Mouse (Mus musculus): ENCODE results near the gene Hist4h4. TPM values are rescaled to one million over a fixed set of nuclear protein-coding genes. Genes with fewer than 3 reads are reported as not detected.
A peak's percentile ranks its signal among the peaks of the same experiment; 100 is the strongest.

Gene Hist4h4
- total and polyA plus RNA-seq, 2 experiments from 2014 or later: 0.42 to 19.4 TPM

GRCm38 (mm10) chr6:136847267-136847666 is 43.1 kb upstream of the Hist4h4 start:
- Histone ChIP-seq H3K36me3 (ENCODE audit: insufficient read depth) (no peaks in the 10 kb centered on the region), H3K27ac (ENCODE audit: low read depth, low read length) (no peak overlapping the region), H3K9ac (no peak overlapping the region), H3K4me1 (ENCODE audit: insufficient read depth) (no peaks in the 10 kb centered on the region), H3K4me2 (ENCODE audit: low read depth) (no peak overlapping the region), H3K4me3 (ENCODE audit: low read depth, low read length) (no peak overlapping the region), H3K27me3 (ENCODE audit: insufficient read depth, low read length) (no peaks in the 10 kb centered on the region), H3K9me3 (ENCODE audit: low read length) (no peaks in the 10 kb centered on the region)
- no peak for TF ChIP-seq CTCF (IDR thresholded peaks at IDR 0.05; ENCODE audit: low read depth)
- DNase-seq (no peak), ATAC-seq (no peak)
- 94% methylated on average over 3 of the region's 3 CpGs for WGBS

DNA sequence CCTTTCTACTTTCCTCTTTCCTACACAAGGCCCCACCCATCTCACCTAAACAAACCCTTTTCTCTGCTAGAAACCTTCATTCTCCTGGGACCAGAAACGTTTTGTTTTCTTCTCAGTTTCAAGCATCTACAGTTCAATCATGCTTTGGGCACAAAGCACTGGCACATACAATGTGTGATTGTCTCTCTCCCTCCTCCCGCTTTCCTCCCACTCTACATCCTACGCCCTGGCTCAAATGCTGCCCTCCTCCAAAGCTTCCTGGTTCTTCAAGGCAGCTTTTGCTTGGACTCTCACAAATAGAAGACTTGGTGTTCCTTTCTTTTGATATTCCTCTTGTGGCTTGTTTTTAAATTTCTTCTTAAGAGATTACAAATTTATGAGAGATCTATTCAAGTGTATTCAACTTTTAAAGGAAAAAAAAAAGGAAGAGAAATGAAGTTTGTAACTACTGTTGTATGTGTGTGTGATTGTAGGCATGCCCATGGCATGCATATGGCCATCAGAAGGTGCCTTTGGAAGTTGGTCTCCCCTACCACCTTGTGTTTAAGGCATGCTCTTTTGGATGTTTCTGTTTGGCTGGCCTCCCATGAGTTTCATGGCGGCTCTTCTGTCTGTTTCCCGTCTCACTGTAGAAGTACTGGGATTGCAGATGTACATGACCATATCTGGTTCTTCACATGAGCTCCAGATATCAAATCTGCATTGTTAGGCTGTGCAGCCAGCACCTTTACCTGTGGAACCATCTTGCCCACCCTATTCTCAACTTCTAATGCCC is 41.7 kb upstream of the Hist4h4 start:
- H3K4me1 ChIP-seq (ENCODE audit: insufficient read depth): no peaks in the 10 kb centered on the region
- 70% methylated on average over 5 of the region's 5 CpGs for WGBS
- no peaks in the 10 kb centered on the region for H3K36me3 ChIP-seq (ENCODE audit: insufficient read depth)
- no peak overlapping the region for H3K4me2 ChIP-seq (ENCODE audit: low read depth)
- H3K4me3 ChIP-seq (ENCODE audit: low read depth, low read length): no peak overlapping the region
- no peak overlapping the region for H3K9ac ChIP-seq
- H3K27me3 ChIP-seq (ENCODE audit: insufficient read depth, low read length): no peaks in the 10 kb centered on the region
- no peak overlapping the region for H3K27ac ChIP-seq (ENCODE audit: low read depth, low read length)
- ATAC-seq: no peak
- no peak for TF ChIP-seq CTCF (IDR thresholded peaks at IDR 0.05; ENCODE audit: low read depth)
- no peak for DNase-seq
- H3K9me3 ChIP-seq (ENCODE audit: low read length): no peaks in the 10 kb centered on the region

DNA sequence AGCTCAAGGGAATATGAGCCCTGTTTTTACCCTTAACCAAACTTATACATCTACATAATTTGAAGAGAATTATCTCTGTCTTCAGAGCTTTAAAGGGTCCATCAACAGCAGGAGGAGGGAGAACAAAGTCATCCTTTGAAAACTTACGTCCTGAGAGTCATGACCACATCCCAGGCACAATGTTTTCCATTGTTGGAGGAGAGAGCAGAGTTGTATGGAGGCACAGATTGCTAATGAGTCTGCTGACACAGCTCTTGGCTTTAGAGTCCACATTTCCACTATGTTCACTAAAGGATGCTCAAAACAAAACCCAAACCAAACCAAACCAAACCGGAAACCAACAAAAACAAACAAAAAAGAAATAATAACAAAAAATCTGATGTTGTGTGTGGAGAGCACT is 40.7 kb upstream of the Hist4h4 start:
- no peak overlapping the region for H3K9ac ChIP-seq
- no peaks in the 10 kb centered on the region for H3K36me3 ChIP-seq (ENCODE audit: insufficient read depth)
- H3K27ac ChIP-seq (ENCODE audit: low read depth, low read length): no peak overlapping the region
- no peak overlapping the region for H3K4me2 ChIP-seq (ENCODE audit: low read depth)
- WGBS: 47% methylated on average over 2 of the region's 2 CpGs
- H3K4me3 ChIP-seq (ENCODE audit: low read depth, low read length): no peak overlapping the region
- H3K4me1 ChIP-seq (ENCODE audit: insufficient read depth): no peaks in the 10 kb centered on the region
- no peak for DNase-seq
- no peak for ATAC-seq
- TF ChIP-seq CTCF (IDR thresholded peaks at IDR 0.05; ENCODE audit: low read depth): no peak
- no peaks in the 10 kb centered on the region for H3K9me3 ChIP-seq (ENCODE audit: low read length)
- no peaks in the 10 kb centered on the region for H3K27me3 ChIP-seq (ENCODE audit: insufficient read depth, low read length)

GRCm38 (mm10) chr6:136837323-136837722 is 33.1 kb upstream of the Hist4h4 start:
- Histone ChIP-seq H3K4me1 (ENCODE audit: insufficient read depth) (no peaks in the 10 kb centered on the region), H3K9ac (no peak overlapping the region), H3K9me3 (ENCODE audit: low read length) (no peaks in the 10 kb centered on the region), H3K36me3 (ENCODE audit: insufficient read depth) (no peaks in the 10 kb centered on the region), H3K27ac (ENCODE audit: low read depth, low read length) (no peak overlapping the region), H3K27me3 (ENCODE audit: insufficient read depth, low read length) (no peaks in the 10 kb centered on the region; the same call in 1 of the 2 replicates), H3K4me3 (ENCODE audit: low read depth, low read length) (no peak overlapping the region), H3K4me2 (ENCODE audit: low read depth) (no peak overlapping the region)
- TF ChIP-seq CTCF (IDR thresholded peaks at IDR 0.05; ENCODE audit: low read depth): no peak
- no peak for DNase-seq
- WGBS: 78% methylated on average over 3 of the region's 3 CpGs
- ATAC-seq: no peak

DNA sequence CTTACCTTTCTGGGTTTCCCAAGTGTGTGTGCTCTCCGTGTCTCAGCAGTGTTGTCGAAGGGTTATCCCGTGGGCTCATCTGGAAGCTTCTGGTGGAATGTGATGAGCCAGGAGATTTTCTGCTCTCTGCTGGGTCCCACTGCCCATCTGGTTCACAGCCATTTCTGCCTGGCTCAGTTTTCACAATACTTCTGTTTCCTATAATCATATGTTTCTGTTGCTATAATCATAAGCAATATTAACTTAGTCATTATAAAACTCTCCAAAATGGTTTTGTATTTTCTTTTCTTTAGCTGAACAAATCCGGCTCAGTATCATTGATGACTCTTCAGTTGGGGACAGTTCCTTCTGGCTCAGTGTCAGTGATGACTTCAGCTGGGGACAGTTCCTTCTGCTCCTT is 31.1 kb upstream of the Hist4h4 start, which contains the start of gene Smco3:
TSS of gene Smco3 (minus strand) at position 101 of the 400 bp plus-strand sequence.
- DNase-seq (no peak), ATAC-seq (no peak)
- Histone ChIP-seq H3K27me3 (ENCODE audit: insufficient read depth, low read length) (no peaks in the 10 kb centered on the region; the same call in none of the 2 replicates), H3K27ac (ENCODE audit: low read depth, low read length) (no peak within 1 kb of the TSS), H3K4me2 (ENCODE audit: low read depth) (no peak within 1 kb of the TSS), H3K4me1 (ENCODE audit: insufficient read depth) (no peaks in the 10 kb centered on the region), H3K9ac (no peak within 1 kb of the TSS), H3K36me3 (ENCODE audit: insufficient read depth) (no peaks in the 10 kb centered on the region), H3K9me3 (ENCODE audit: low read length) (no peaks in the 10 kb centered on the region), H3K4me3 (ENCODE audit: low read depth, low read length) (0 out of 2 replicates have a peak within 1 kb of the TSS, but pooled peaks have one; percentile 7)
- 69% methylated on average over 4 of the region's 4 CpGs for WGBS
- TF ChIP-seq CTCF (IDR thresholded peaks at IDR 0.05; ENCODE audit: low read depth): no peak

- H3K36me3 ChIP-seq (ENCODE audit: insufficient read depth): no peaks in the 10 kb centered on the region
- H3K9me3 ChIP-seq (ENCODE audit: low read length): no peaks in the 10 kb centered on the region
- DNase-seq: no peak
- no peak overlapping the region for H3K4me2 ChIP-seq (ENCODE audit: low read depth)
- no peak overlapping the region for H3K27ac ChIP-seq (ENCODE audit: low read depth, low read length)
- no peaks in the 10 kb centered on the region; the same call in none of the 2 replicates for H3K27me3 ChIP-seq (ENCODE audit: insufficient read depth, low read length)
- ATAC-seq: no peak
- TF ChIP-seq CTCF (IDR thresholded peaks at IDR 0.05; ENCODE audit: low read depth): no peak
- WGBS: 74% methylated on average over 5 of the region's 5 CpGs
- peaks cover 8% of the 10 kb centered on the region for H3K4me1 ChIP-seq (ENCODE audit: insufficient read depth)
- H3K9ac ChIP-seq: no peak overlapping the region
- H3K4me3 ChIP-seq (ENCODE audit: low read depth, low read length): no peak overlapping the region
These were observed 27.5 kb upstream of the Hist4h4 start for GRCm38 (mm10) chr6:136831712-136832111.

GRCm38 (mm10) chr6:136828681-136829080 is 24.5 kb upstream of the Hist4h4 start:
- H3K4me2 ChIP-seq (ENCODE audit: low read depth): peak overlapping the region; percentile 55
- WGBS: 34% methylated on average over 4 of the region's 4 CpGs
- no peaks in the 10 kb centered on the region; the same call in 1 of the 2 replicates for H3K27me3 ChIP-seq (ENCODE audit: insufficient read depth, low read length)
- H3K4me3 ChIP-seq (ENCODE audit: low read depth, low read length): peak overlapping the region; percentile 100
- no peak for TF ChIP-seq CTCF (IDR thresholded peaks at IDR 0.05; ENCODE audit: low read depth)
- H3K9ac ChIP-seq: peak overlapping the region; percentile 39
- DNase-seq: no peak
- H3K36me3 ChIP-seq (ENCODE audit: insufficient read depth): peaks cover 10% of the 10 kb centered on the region
- no peaks in the 10 kb centered on the region for H3K9me3 ChIP-seq (ENCODE audit: low read length)
- H3K4me1 ChIP-seq (ENCODE audit: insufficient read depth): peaks cover 8% of the 10 kb centered on the region
- ATAC-seq: no peak
- H3K27ac ChIP-seq (ENCODE audit: low read depth, low read length): peak overlapping the region; percentile 88

Data from forebrain, postnatal 0 days (tissue).